Mouse (Mus musculus) frontal cortex, adult (tissue): ENCODE measurements around the gene Mark2.
"Not testable (repeated sequence)": the region's sequence is repeated elsewhere in the genome, so short reads cannot be mapped to it uniquely, and the experiment has no call there.

Experiments
- ATAC-seq: cut with Nextera tagmentation; 2 replicates; pipeline ENCODE4 v1.9.2; 2017; ENCODE audit warnings: mild to moderate bottlenecking, moderate library complexity, mixed read lengths; ENCODE audit not compliant: low TSS enrichment

Mark2 gene

DNA sequence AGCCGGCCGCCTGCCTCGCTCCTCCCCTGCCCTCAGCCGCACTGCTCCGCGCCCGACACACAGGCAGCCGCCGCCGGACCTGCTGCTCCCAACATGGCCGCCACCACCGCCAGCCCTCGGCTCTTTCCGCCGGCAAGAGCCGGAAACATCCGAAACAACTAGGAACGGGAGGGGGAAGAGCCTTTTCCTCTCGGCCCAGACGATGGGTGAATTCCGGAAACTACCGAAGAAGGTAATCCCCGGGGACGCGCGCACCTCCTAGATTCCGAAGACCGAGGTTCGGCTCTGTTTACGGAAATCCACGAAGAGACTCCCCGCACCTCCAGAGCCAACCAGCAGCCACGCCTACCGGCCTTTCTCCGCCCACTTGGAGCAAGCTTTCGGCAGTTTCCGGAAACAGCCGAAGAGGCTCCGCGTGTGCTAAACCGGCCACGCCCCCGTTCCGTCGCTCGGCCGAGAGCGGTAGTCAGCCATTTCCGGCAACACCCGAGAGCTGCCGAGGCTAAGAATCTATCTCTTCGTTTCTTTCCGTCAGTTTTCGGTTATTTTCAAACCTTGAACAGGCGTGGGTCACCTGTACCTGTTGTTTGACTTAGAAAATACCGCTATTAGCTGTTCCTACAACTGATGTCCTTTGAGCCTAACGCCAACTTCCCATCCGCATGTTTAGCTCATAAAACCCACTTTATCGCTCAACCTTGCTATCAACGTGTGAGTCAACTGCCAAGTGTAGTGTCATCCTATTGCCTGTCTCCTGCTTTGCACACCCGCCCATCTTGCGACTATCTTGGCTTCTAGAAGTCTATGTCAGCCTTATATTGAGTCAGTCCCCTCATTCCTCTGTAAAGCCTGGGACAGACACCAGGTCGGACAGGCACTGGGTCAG lies at the start of gene Mark2:
Gene Mark2, minus strand, starts transcription at position 349 of the 886 bp plus-strand sequence.
- ATAC-seq, result peak; percentile 82

DNA sequence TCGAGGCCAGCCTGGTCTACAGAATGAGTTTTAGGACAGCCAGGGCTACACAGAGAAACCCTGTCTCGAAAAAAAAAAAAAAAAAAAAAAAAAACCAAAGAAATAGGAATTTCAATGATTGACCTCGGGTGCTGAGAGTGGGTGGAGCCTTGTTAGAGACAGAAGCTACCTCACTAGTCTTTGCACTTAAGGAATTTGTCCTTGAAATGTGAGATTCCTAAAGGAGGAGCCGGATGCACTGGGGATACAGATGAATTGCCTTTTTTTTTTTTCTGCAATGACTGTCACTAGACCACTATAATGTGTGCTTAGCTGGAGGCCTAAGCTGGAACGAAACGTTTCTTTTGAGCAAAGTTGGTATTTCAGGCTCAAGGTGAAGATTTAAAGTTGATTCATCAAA lies 46.8 kb upstream of the Mark2 start:
- no peak for ATAC-seq

DNA sequence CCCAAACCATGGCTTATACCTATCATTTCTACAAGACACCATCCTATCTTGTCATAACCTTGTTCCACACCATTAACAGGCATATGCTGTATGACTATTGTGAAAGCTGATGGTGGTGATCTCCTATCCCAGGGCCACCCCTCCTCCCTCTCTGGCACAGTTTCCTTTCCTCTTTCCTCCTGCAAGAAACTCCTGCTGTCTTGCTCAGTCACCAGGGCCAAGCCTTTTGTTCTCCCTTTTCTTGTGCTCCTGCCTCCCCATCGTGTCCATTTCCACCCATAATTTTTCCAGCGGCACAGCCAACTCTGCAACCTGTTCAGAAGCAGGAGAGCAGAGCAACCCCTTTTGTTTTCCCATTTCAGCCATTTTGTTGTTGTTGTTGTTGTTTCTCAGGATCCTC lies 44.4 kb upstream of the Mark2 start:
- no peak for ATAC-seq

DNA sequence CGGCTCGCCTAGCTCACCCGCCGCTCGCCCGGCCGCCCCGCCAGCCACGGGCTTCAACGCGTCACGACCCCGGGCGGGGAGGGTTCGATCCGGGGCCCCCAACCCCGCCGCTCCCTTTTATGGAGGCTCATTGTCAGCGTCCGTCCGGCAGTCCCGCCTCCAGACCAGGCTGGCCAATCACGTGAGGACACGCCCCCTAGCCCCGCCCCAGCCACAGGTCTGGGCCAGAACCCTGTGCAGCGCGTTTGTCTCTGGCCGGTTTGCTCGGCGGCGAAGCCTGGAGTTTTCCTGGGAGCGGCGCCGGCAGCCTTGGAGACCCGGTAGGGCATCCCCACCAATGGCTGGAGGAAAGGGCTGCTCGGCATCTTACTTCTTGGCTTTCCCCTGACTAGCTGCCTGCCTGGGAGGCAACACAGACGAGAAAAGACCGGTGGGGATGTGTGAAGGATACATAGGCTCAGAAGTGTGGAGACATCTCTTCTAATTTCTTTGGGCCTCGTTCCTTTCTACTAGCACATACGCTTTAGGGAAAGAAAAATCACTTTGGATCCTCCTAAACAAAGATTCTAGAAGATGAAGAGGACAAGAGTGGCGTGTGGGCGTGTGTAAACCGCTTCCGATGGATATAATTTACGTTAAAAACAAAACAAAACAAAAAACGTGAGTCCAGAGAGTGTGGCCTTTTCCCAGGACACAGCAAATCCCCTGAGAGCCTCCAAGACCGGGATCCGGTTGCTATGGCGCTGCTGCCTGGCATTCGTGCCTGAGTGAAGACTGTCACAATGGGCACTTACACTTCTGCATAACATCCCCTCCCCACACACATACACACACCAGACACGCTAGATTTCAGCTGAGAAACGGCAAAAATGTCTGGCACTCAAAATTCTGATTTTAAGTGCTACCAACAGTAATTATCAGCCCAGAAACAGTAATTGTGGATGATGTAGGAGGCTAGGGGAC lies 41.5 kb upstream of the Mark2 start, which contains the start of gene Spindoc:
Gene Spindoc, minus strand, starts transcription at position 92 of the 963 bp plus-strand sequence.
- ATAC-seq, result peak; percentile 91

DNA sequence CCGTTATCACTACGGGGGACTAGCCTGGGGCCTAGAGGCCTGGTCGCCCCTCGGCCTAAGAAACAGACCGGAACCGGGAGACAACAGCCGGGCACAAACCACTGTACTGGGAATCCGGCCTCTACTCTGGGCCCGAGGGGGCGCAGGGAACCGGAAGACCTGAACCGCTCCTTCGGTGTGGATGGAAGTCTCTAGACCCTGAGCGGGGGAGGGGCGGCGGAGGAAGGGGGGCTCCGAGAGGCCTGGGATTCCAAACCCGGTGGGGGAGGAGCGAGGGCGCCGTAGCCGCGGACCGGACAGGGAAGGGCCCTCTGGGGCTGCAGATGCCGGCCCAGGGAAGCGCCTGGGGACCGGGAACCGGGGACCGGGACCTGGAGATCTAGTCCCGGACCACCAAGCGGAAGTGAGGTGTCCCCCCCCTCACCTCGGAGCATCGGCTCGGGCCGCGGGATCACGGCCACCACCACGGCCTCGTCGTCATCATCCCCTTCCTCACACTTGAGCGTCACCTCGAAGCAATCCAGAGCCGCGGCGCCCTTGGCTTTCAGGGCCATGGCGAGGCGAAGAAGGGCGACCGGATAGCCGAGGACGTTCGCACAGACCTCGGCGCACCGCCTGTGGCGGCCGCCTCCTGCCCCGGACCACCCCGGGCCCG lies 40.7 kb upstream of the Mark2 start:
- ATAC-seq, result peak; percentile 33; the same call in 1 of the 2 replicates

DNA sequence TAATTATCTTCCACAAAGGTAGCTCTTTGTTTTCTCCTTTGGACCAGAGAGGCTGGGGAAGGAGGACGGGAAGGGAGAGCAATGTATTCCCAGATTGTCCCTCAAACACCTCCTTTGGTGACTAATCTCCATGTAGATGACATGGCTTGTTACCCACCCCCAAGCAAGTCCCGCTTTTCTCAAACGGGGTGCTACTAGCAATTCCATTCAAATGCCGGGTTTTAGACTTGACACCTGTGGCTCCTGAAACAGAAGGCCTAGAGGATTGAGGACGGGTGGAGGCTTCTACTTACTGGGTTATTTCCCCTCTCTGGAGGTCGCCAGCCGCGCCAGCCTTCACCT lies 40.2 kb upstream of the Mark2 start:
- 0 out of 2 replicates have a peak, but pooled peaks have one; percentile 2 for ATAC-seq

DNA sequence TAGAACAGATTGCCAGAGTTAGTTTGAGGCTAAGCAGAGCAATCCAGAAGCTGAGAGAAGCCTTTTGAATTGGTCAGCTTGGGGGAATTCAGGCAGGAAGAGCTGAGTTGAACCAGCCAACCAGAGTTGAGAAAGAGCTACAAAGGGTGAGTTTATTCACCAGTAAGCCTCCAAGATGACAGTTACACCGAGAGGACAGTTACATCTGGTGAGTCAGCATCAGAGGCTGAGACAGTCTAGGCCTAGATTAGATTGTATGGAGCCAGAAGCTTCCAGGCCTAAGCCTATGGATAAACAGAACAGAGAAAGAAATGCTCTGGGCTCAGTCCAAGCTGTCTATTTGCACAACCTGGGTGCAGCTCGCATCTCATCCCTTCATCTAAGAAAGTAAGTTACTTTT lies 36.0 kb upstream of the Mark2 start:
- no peak for ATAC-seq

DNA sequence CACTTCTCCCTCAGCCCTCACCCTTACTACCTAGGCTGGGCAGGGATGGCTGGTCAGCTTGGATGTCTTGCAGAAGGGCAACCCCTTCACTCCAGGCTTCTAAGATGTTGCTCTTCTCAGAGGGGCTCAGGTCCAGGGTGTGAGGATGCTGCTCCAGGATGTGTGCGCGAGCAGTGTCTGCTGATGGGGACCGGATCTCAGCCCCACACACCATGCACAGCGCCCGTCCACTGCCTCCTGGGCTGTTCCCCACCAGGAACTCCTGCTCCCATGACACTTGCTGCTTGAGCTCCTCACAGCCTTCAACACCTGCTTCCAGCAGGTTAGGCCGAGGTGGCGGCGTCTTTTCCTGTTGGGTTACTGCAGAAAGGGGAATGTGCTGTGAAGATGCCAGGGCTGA lies 32.8 kb upstream of the Mark2 start:
- no peak for ATAC-seq

DNA sequence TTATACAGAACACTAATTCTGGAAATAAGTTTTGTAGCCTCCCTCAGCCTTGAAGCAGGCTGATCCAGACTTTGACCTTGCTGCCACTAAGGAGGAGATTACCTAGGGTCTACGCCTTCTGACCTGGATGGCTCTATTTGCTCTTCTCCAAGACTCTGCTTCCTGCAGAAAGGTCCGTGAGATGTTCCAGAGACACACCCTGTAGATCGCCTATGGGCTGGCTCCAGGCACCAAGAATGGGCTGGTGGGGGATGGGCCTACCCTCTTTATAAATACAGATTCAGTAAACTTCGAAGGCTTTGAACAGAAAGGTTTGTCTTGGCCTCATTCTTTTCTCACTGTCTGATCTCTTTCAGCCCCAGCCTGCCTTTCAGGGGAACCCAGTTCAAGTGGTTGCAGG lies 27.8 kb upstream of the Mark2 start:
- not testable (repeated sequence) for ATAC-seq

DNA sequence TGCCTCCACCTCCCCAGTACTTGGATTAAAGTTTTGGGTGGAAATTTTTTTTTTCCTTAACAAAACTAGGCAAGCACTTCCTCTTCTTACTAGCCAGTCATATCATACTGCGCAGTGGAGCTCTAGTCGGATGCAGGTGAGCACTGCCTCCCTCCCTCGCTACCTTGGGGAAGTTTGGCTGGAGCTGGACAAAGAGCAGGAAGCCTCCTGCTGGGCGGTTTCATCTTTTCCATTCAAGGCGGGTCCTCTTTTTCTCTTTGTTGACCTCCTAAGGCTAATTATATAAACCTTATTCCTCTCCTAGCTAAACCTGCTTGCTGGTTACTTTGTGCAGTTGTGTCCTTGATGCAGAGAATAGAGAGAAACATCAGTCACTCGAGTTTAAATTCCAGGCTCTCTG lies 12.0 kb upstream of the Mark2 start:
- no peak for ATAC-seq

DNA sequence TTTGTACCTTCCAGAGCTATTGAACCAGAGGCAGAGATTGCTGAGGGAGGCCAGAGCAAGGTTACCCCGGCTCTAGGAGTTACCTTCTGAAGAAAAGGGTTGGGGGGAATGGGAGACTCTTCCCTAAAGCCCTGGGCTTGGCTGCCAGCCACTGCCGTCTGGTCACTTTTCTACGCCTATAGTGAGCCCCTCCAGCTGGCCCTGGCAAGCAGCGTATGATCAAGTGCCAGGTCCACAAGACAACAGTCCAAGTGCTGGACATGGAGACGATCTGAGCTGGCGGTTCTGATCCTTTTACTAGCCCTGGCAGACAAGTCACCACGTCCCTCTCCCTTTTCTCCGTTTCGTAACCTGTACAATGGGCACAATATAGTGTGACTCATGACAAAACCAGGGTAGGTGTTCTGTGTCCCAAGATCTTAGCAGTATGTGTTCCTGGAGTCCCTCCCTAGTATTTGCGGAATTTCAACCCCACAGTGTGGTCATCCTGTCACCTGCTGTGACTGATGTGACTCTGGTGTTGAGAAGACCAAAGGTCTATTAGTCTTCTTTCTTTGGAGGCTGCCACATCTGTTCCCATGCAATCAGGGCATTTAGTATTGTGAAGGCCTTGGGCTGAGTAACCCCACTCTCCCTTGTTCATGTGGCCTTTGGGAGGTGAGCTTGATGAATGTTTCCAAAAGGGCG lies 11.3 kb upstream of the Mark2 start:
- ATAC-seq, result no peak

DNA sequence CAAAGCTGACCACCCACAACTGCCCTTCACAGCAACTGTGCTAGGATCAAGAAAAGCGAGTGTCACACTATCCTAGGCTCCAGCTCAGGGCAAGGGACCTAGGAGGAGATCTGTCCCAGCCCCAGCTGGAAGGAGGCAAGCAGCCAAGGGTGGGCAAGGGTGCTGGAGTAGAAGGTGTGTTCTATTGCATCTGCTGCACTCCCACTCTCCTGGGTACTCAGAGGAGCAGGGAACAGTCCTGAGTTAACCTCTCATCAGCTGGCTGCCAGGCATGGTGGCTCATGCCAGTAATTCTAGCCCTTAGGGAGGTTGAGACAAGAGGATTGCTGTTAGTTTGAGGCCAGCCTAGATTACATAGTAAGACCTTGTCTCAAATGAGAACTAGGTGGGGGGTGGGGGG lies 8.3 kb upstream of the Mark2 start:
- no peak for ATAC-seq

DNA sequence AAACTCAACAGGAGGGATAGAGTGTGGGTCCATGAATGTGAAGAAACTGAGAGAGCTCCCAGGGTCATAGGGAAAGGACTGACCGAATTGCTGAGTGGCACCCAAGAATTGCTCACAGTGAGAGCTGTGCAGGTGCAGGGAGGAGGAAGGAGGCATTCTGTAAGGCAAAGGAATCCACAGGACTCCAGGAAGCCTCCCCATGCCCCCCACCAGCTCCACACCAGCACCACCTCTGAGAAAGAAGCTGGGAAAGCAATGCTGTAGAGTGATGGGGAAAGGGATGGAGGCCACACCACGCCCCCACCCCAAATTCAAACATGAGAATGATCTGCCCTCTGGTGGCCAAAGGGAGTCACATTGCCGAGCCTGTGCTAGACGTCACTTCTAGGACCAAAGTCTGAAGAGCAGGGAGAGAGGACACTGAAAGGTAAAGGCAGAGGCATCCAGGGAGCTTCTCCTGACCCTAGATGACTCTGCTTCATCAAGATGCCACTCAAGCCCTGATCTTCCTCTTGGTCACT lies 3.6 kb upstream of the Mark2 start:
- no peak for ATAC-seq

DNA sequence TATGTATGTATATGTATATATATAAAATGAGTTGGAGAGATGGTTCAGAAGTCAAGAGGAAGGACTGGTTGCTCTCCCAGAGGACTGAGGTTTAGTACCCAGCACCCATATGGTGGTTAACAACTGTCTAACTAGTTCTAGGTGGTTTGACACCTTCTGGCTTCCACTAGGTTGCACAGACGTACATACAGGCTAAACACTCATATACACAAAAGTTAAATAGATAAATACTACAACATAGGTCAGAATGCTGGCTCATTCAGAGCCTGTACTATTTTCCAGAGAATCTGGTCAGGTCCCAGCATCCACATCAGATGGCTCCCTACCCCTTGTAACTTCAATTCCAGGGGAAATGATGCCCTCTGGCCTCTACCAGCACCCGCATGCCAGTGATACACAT lies 986 bp upstream of the Mark2 start:
- ATAC-seq, result no peak

DNA sequence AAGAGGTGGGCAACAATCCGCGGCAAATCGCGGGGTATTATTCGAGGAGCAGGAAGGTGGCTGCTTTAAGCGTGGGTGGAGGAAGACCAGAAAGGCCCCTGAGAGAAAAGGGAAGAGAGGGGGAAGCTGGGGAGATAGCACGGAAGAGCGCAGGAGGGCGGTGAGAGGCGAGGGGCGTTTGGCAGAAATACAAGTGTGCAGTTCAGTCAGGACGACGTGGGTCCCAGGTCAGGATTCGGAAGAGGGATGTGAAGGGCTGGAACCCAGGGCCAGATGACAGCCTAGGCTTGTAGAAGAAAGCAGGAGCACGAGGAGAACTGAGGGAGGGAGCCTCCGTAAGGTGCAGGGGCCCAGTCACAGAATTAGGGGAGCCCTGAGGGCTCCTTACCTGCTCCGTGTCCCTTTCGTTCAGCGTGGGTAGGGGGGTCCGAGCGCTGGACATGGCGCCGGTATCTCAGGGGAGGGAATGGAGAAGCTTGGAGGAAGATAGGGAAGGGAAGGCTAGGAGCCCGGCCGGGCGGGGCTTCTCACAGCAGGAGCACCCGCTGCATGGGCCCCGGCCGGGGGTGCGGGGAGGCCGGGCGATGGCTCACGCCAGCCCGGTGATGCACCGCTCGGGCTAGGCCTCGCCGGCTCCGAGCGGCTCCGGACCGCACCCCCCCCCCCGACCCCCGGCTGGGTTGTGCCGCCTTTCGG lies 732 bp downstream of the Mark2 start:
- ATAC-seq, result peak; percentile 18

DNA sequence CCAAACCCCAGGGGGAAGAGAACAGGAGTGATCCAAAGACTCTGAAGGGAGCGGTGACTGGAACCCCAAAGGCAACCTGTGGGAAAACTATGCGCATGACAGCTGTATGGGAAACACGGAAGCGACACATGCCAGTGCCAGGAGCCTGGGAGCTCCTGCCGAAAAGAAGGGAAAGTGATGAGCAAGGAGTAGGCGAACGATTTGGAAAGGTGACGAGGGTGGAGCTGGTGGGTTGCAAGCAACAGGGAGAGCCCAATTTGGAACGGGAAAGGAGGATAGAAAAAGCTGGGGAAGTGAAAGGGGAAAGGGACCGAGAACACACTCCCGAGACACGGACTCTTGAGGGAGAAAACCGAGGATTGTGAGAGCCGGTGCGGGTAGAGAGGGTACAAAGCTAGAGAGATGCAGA lies 1.3 kb downstream of the Mark2 start:
- peak; percentile 8; the same call in 1 of the 2 replicates for ATAC-seq

DNA sequence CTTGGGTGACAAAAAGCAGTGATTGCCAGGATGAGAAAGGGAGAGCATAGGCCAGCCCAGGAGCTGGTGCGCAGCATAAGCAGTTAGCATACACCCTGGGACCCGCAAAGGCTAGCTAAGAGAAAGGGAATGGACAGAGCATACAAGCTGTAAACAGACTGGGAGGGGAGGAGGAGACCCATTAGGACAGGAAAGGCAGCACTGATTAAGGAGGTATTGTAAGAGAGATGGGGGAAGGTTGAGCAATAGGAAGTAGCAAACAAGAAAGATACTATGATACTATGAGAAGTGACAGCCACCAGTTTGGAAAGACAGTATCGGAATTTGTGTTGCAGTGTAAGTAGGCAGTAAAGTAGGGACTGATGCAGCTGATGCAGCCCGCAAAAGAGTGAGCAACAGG lies 1.8 kb downstream of the Mark2 start:
- no peak for ATAC-seq

DNA sequence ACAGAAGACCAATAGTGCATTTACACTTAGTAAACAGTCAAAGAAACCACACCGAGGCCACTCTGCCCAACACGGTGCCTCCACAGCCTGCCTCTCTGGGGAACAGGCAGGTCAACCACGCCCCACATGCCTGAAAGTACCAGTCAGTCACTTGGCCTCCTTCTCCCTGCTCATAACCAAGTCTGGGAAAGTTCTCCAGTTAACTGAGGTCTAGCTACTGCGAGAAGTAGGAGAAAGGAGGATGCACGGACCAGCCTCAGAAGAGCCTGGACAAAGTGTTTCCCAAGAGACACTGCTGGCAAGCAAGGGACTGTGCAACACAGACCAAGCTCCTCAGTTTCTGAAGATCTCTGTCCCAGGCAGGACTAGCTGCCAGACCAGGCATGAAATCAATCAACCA lies 2.6 kb downstream of the Mark2 start:
- ATAC-seq, result no peak

DNA sequence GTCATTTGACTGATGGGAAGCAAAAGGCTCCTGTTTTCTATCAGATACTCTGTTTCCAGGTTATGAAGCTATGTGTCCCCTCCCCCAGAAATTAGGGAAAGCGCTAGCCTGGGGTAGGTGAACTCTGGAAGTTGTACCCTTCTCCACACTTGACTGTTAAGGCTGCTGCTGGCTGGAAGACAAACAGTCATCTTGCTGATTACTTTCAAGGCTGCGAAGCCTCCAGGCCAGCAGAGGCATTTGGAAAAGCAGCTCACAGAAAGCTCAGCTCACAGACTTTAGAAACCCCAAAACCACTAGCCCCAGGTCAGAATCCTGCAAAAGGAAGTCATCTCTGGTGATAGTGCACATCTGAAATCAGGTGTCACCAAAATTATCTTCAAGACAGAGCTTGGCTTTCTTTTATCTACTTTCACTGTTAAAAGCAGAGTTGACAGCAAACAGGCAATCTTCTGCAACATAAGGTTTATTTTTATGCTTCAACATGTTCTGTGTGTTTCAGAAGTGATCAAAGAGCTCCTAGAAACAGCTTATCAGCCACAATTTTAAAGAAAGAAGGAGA lies 3.8 kb downstream of the Mark2 start:
- no peak for ATAC-seq

DNA sequence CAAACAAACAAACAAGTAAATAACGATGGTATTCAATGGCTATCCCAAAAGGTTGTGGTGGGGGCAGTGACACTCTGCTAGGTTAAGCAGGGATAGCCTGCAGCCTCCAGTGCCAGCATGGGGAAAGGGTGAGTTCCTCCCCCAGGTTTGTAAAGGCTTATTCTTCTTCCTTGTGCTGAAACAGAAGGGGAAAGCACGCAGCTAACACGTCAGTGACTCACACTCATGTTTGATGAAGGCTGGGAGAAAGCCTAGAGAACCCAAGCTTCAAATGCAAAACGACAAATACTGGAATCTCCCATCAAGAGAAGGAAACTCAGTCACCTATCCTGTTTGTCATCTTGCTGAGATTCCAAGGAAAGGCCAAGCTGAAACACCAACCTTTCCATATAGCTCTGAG lies 6.0 kb downstream of the Mark2 start:
- ATAC-seq, result peak; percentile 68
